Mouse (Mus musculus): ENCODE measurements around the gene Tnik. TPM values are rescaled to one million over a fixed set of nuclear protein-coding genes. Genes with fewer than 3 reads are reported as not detected.

Tnik gene
- polyA plus RNA-seq, 1 experiment from 2014 or later, result 29.8 TPM

DNA sequence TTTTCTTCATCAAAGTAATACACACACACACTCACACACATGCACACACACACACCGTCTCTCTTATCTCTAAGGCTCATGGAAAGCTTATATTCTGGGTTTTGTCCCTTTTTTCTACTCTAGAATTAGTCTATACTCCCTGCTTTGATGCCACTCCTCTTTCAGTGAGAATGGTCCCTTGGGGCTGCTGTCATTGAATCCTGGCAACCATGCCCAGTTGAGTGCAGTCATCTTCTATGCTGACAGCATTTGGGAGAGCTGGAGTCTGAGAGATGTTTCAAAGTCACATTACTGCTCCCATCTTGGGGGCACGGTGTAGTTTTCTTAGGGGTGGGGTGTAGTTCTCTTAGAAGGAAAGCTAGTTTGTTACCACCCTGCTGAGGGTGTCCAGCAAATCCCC, 6.7 kb downstream of the Tnik start:
- H3K27me3 ChIP-seq (ENCODE audit: control insufficient read depth, insufficient read depth, low read length), result no peaks in the 10 kb centered on the region
- no peak overlapping the region for H3K4me2 ChIP-seq (replicated peaks; ENCODE audit: low read depth, low read length)
- H3K4me1 ChIP-seq (ENCODE audit: control insufficient read depth, insufficient read depth, low read length), result peaks cover 4% of the 10 kb centered on the region; the same call in 1 of the 2 replicates
- ATAC-seq (ENCODE audit: insufficient number of reproducible peaks, insufficient read depth, low FRiP score, low read depth), result no peak
- H3K4me3 ChIP-seq (ENCODE audit: low read depth, low read length), result no peak overlapping the region
- H3K9ac ChIP-seq (replicated peaks; ENCODE audit: low read depth, low read length), result no peak overlapping the region
- 56% methylated on average over 2 of the region's 2 CpGs for WGBS
- no peaks in the 10 kb centered on the region for H3K9me3 ChIP-seq (ENCODE audit: control insufficient read depth, low read depth, low read length)
- H3K27ac ChIP-seq (ENCODE audit: low read length), result no peak overlapping the region
- no peaks in the 10 kb centered on the region for H3K36me3 ChIP-seq (ENCODE audit: control insufficient read depth, insufficient read depth, low read length)

DNA sequence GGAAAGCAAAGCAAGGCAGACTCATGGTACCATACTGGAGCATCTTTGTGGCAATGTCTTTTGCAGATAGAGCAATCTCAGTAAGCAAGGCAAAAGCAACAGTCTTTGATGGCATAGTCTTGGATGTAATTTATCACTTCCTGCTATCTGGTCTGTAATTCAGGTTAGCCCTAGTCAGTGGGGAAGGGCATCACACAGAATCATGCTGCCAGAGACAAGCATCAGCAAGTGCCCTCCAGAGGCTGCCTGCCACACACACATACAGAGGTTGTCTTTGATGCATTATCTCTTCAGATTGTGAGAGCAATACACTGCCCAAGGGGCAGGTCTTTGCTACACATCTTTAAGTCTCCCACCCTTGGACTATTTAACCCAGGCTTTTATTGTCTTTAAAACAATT, 8.9 kb downstream of the Tnik start:
- no peak overlapping the region for H3K4me3 ChIP-seq (ENCODE audit: low read depth, low read length)
- no peak overlapping the region for H3K4me2 ChIP-seq (replicated peaks; ENCODE audit: low read depth, low read length)
- no peak overlapping the region for H3K27ac ChIP-seq (ENCODE audit: low read length)
- no peaks in the 10 kb centered on the region for H3K27me3 ChIP-seq (ENCODE audit: control insufficient read depth, insufficient read depth, low read length)
- H3K36me3 ChIP-seq (ENCODE audit: control insufficient read depth, insufficient read depth, low read length), result no peaks in the 10 kb centered on the region
- H3K4me1 ChIP-seq (ENCODE audit: control insufficient read depth, insufficient read depth, low read length), result no peaks in the 10 kb centered on the region
- no peak for ATAC-seq (ENCODE audit: insufficient number of reproducible peaks, insufficient read depth, low FRiP score, low read depth)
- H3K9ac ChIP-seq (replicated peaks; ENCODE audit: low read depth, low read length), result no peak overlapping the region
- H3K9me3 ChIP-seq (ENCODE audit: control insufficient read depth, low read depth, low read length), result no peaks in the 10 kb centered on the region

DNA sequence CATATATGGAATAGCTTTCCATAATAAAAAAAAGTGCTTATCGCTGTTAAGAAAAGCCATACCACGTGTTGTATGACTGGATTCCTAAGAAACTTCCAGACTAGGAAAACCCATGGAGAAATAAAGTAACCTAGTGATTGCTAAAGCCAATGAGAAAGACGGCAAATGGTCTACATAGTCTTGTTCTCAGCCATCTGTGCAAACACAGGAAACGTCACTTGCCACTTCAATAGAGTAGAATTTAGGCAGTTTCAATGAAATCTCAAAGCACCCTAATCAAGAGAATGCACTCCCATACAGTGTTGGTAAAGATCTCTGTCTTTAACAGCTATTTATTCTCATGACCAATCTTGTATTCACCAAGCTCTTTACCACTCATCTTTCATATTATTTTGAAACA, 11.7 kb downstream of the Tnik start:
- H3K9ac ChIP-seq (replicated peaks; ENCODE audit: low read depth, low read length), result no peak overlapping the region
- no peak for ATAC-seq (ENCODE audit: insufficient number of reproducible peaks, insufficient read depth, low FRiP score, low read depth)
- no peak overlapping the region for H3K4me3 ChIP-seq (ENCODE audit: low read depth, low read length)
- H3K9me3 ChIP-seq (ENCODE audit: control insufficient read depth, low read depth, low read length), result no peaks in the 10 kb centered on the region
- no peaks in the 10 kb centered on the region for H3K4me1 ChIP-seq (ENCODE audit: control insufficient read depth, insufficient read depth, low read length)
- 85% methylated on average over 4 of the region's 4 CpGs for WGBS
- no peaks in the 10 kb centered on the region for H3K27me3 ChIP-seq (ENCODE audit: control insufficient read depth, insufficient read depth, low read length)
- no peak overlapping the region for H3K4me2 ChIP-seq (replicated peaks; ENCODE audit: low read depth, low read length)
- H3K27ac ChIP-seq (ENCODE audit: low read length), result no peak overlapping the region
- no peaks in the 10 kb centered on the region for H3K36me3 ChIP-seq (ENCODE audit: control insufficient read depth, insufficient read depth, low read length)

DNA sequence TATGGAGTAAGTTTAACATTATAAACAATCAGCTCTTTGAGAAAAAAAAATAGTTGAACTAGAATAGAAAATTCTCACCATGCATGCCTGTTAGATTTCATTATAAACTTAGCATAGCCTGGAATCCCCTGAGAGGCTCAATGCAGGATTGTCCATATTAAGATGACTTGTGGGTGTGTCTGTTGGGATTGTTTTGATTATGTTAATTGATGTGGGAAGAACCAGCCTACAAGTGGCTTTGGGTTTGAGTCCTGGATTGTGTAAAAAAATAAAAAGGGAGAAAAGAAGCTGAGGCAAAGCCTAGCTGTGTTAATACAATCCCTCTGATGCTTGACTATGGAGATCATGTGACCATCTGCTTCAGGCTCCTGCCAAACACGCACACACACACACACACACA, 26.7 kb downstream of the Tnik start:
- no peak for ATAC-seq (ENCODE audit: insufficient number of reproducible peaks, insufficient read depth, low FRiP score, low read depth)
- no peak overlapping the region for H3K4me3 ChIP-seq (ENCODE audit: low read depth, low read length)
- no peak overlapping the region for H3K4me2 ChIP-seq (replicated peaks; ENCODE audit: low read depth, low read length)
- H3K27me3 ChIP-seq (ENCODE audit: control insufficient read depth, insufficient read depth, low read length), result no peaks in the 10 kb centered on the region
- no peak overlapping the region for H3K27ac ChIP-seq (ENCODE audit: low read length)
- H3K9me3 ChIP-seq (ENCODE audit: control insufficient read depth, low read depth, low read length), result no peaks in the 10 kb centered on the region
- H3K9ac ChIP-seq (replicated peaks; ENCODE audit: low read depth, low read length), result no peak overlapping the region
- no peaks in the 10 kb centered on the region for H3K4me1 ChIP-seq (ENCODE audit: control insufficient read depth, insufficient read depth, low read length)
- WGBS, result 59% methylated on average over 1 of the region's 1 CpGs
- H3K36me3 ChIP-seq (ENCODE audit: control insufficient read depth, insufficient read depth, low read length), result no peaks in the 10 kb centered on the region

DNA sequence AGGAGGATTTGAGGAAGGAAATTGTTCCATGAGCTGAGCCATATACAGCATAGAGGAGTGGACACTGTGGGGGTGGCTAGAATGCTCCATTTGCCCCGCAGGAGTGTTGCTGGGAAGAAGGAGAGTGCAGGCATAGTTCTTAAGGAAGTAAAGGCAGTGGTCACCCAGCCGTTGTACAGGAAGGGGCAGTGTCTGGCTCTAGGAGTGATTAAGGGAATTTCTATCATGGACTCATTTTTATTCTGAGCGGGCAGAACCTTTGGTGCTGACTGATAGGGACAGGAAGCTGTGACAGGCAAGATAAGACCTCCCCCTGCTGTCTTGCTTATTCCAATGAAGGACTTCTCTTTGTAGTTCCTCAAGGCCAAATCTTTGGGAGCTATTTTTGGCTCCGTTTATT, 38.4 kb downstream of the Tnik start:
- H3K36me3 ChIP-seq (ENCODE audit: control insufficient read depth, insufficient read depth, low read length), result no peaks in the 10 kb centered on the region
- H3K27me3 ChIP-seq (ENCODE audit: control insufficient read depth, insufficient read depth, low read length), result no peaks in the 10 kb centered on the region
- H3K27ac ChIP-seq (ENCODE audit: low read length), result no peak overlapping the region
- no peak overlapping the region for H3K4me2 ChIP-seq (replicated peaks; ENCODE audit: low read depth, low read length)
- H3K9me3 ChIP-seq (ENCODE audit: control insufficient read depth, low read depth, low read length), result no peaks in the 10 kb centered on the region
- no peaks in the 10 kb centered on the region for H3K4me1 ChIP-seq (ENCODE audit: control insufficient read depth, insufficient read depth, low read length)
- no peak overlapping the region for H3K4me3 ChIP-seq (ENCODE audit: low read depth, low read length)
- no peak for ATAC-seq (ENCODE audit: insufficient number of reproducible peaks, insufficient read depth, low FRiP score, low read depth)
- 60% methylated on average over 4 of the region's 4 CpGs for WGBS
- no peak overlapping the region for H3K9ac ChIP-seq (replicated peaks; ENCODE audit: low read depth, low read length)

DNA sequence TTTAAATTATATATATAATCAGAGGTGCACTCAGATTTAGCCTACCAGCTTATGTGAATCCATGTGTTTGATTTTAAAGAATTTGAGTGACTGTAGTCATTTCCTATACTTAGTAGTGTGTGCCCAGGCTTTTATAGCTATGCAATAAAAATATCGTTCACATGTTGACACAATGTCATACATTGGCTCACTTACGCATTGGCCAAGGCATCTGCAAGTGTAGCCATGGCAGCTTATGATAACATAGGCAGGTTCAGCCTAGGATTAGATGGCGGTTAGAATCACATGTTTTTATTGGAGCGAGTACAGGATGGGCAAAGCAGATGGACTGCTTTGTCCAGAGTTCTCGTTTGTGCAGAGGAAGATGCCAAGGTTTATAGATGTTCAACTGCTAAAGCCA, 40.9 kb downstream of the Tnik start:
- WGBS, result 79% methylated on average over 5 of the region's 5 CpGs
- no peak overlapping the region for H3K9ac ChIP-seq (replicated peaks; ENCODE audit: low read depth, low read length)
- H3K27ac ChIP-seq (ENCODE audit: low read length), result no peak overlapping the region

DNA sequence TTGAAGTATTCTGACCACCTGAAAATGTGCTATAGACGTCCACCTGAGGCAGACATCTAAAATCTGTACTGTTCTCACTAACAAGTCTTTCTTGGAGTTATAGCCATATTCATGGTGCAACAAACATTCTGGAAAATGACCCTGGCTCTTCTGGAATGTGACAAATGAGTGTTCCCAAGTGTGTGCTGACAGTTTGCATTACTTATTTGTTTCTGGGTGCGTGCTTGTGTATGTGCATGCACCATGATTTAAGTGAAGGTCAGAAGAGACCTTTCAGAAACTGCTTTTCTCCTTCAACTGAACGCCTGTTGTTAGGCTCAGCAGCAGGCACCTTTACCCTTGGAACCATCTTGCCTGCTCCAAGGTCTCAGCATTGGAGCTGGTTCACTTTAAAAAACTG, 43.8 kb downstream of the Tnik start:
- H3K9me3 ChIP-seq (ENCODE audit: control insufficient read depth, low read depth, low read length), result no peaks in the 10 kb centered on the region
- H3K27ac ChIP-seq (ENCODE audit: low read length), result no peak overlapping the region
- H3K9ac ChIP-seq (replicated peaks; ENCODE audit: low read depth, low read length), result no peak overlapping the region
- 81% methylated on average over 3 of the region's 3 CpGs for WGBS
- no peaks in the 10 kb centered on the region for H3K4me1 ChIP-seq (ENCODE audit: control insufficient read depth, insufficient read depth, low read length)
- no peak overlapping the region for H3K4me3 ChIP-seq (ENCODE audit: low read depth, low read length)
- no peaks in the 10 kb centered on the region for H3K27me3 ChIP-seq (ENCODE audit: control insufficient read depth, insufficient read depth, low read length)
- no peaks in the 10 kb centered on the region for H3K36me3 ChIP-seq (ENCODE audit: control insufficient read depth, insufficient read depth, low read length)
- no peak for ATAC-seq (ENCODE audit: insufficient number of reproducible peaks, insufficient read depth, low FRiP score, low read depth)
- no peak overlapping the region for H3K4me2 ChIP-seq (replicated peaks; ENCODE audit: low read depth, low read length)

More for the DNA sequence above, 40.9 kb downstream of the Tnik start:
- H3K4me2 ChIP-seq (replicated peaks; ENCODE audit: low read depth, low read length), result no peak overlapping the region
- H3K4me3 ChIP-seq (ENCODE audit: low read depth, low read length), result no peak overlapping the region
- H3K4me1 ChIP-seq (ENCODE audit: control insufficient read depth, insufficient read depth, low read length), result no peaks in the 10 kb centered on the region
- H3K9me3 ChIP-seq (ENCODE audit: control insufficient read depth, low read depth, low read length), result no peaks in the 10 kb centered on the region
- no peaks in the 10 kb centered on the region for H3K36me3 ChIP-seq (ENCODE audit: control insufficient read depth, insufficient read depth, low read length)
- ATAC-seq (ENCODE audit: insufficient number of reproducible peaks, insufficient read depth, low FRiP score, low read depth), result no peak
- H3K27me3 ChIP-seq (ENCODE audit: control insufficient read depth, insufficient read depth, low read length), result no peaks in the 10 kb centered on the region

DNA sequence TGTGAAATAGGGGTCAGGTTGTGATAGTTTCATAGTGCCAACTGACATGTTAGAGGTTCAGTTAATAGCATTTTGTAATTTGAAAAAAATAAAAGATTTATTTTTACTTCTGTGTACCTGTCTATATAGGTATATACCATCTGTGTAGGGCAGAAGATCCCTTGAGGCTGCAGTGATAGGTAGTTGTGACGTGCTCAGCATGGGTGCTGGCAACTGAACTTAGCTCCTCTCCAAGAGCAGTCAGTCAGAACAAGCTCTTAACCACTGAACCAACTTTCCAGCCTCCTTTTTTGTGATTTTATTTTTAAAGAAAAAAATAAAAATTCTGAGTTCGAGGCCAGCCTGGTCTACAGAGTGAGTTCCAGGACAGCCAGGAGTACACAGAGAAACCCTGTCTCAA, 51.4 kb downstream of the Tnik start:
- Histone ChIP-seq H3K9me3 (ENCODE audit: control insufficient read depth, low read depth, low read length) (peaks cover under 1% of the 10 kb centered on the region; the same call in 1 of the 2 replicates), H3K4me1 (ENCODE audit: control insufficient read depth, insufficient read depth, low read length) (no peaks in the 10 kb centered on the region), H3K4me3 (ENCODE audit: low read depth, low read length) (no peak overlapping the region), H3K9ac (replicated peaks; ENCODE audit: low read depth, low read length) (no peak overlapping the region), H3K4me2 (replicated peaks; ENCODE audit: low read depth, low read length) (no peak overlapping the region), H3K27me3 (ENCODE audit: control insufficient read depth, insufficient read depth, low read length) (no peaks in the 10 kb centered on the region), H3K27ac (ENCODE audit: low read length) (no peak overlapping the region), H3K36me3 (ENCODE audit: control insufficient read depth, insufficient read depth, low read length) (no peaks in the 10 kb centered on the region)
- 92% methylated on average over 2 of the region's 2 CpGs for WGBS
- ATAC-seq (ENCODE audit: insufficient number of reproducible peaks, insufficient read depth, low FRiP score, low read depth), result no peak

DNA sequence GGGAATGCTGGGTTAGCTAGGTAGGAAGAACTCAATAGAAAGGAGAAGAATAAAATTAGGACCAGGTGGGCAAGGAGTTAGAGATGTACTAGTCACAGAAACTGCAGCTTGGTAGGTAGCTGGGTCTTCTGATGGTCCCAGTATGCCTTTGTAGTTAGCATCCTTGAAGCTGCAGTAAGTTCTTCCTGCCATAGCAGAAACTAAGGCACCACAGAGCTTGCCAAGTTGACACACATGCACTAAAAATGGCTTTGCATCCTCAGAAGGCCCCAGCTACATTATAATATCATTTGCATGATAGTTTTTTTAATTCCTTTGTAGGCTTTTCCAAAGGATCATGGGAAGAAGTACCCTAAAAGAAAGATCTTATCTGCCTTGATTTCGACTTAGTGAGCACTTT, 54.3 kb downstream of the Tnik start:
- no peak overlapping the region for H3K27ac ChIP-seq (ENCODE audit: low read length)
- H3K4me3 ChIP-seq (ENCODE audit: low read depth, low read length), result no peak overlapping the region
- H3K27me3 ChIP-seq (ENCODE audit: control insufficient read depth, insufficient read depth, low read length), result no peaks in the 10 kb centered on the region
- peaks cover 4% of the 10 kb centered on the region; the same call in 1 of the 2 replicates for H3K9me3 ChIP-seq (ENCODE audit: control insufficient read depth, low read depth, low read length)
- H3K4me2 ChIP-seq (replicated peaks; ENCODE audit: low read depth, low read length), result no peak overlapping the region
- no peak overlapping the region for H3K9ac ChIP-seq (replicated peaks; ENCODE audit: low read depth, low read length)
- H3K4me1 ChIP-seq (ENCODE audit: control insufficient read depth, insufficient read depth, low read length), result no peaks in the 10 kb centered on the region
- no peak for ATAC-seq (ENCODE audit: insufficient number of reproducible peaks, insufficient read depth, low FRiP score, low read depth)
- no peaks in the 10 kb centered on the region for H3K36me3 ChIP-seq (ENCODE audit: control insufficient read depth, insufficient read depth, low read length)
- 77% methylated on average over 1 of the region's 1 CpGs for WGBS

Measured in stomach, embryonic 14.5 days (tissue).